Mouse (Mus musculus): ENCODE results near the gene Rgs9.

GRCm38 (mm10) chr11:109181118-109181517 lies 116.8 kb downstream of the Rgs9 start:
- TF ChIP-seq CTCF (IDR thresholded peaks at IDR 0.05; ENCODE audit: borderline replicate concordance, control insufficient read depth, extremely low read depth, insufficient read depth, low read length, poor library complexity): no peak
- TF ChIP-seq POLR2A (IDR thresholded peaks at IDR 0.05; ENCODE audit: control insufficient read depth, extremely low read depth, insufficient read depth, low read length, poor library complexity): no peak

Data from thymus, adult 2 months (tissue).